Mouse (Mus musculus) heart, postnatal 0 days (tissue): ENCODE results near the gene Fam32a. TPM values are rescaled to one million over a fixed set of nuclear protein-coding genes. Genes with fewer than 3 reads are reported as not detected.
A peak's percentile ranks its signal among the peaks of the same experiment; 100 is the strongest.

Source experiments
- ATAC-seq: fragments of 200-750 bp; cut with Nextera tagmentation; 2 replicates; pipeline ENCODE4 v1.8.0; 2017; ENCODE audit warnings: low read depth, moderate number of reproducible peaks, moderate library complexity; ENCODE audit not compliant: insufficient read depth
- DNase-seq: peaks from one replicate; pipeline ENCODE4 v3.0.0-alpha.2; 2016; ENCODE audit warnings: low spot score
- H3K27ac ChIP-seq: fragments of 300-500 bp; sonication (generic); 2 replicates; pipeline ENCODE4 v1.5.1; 2014; ENCODE audit warnings: low read depth, mild to moderate bottlenecking
- H3K27me3 ChIP-seq: fragments of 300-500 bp; sonication (generic); 2 replicates; pipeline ENCODE4 v1.6.1; 2014; ENCODE audit warnings: low read length, mixed read lengths; ENCODE audit not compliant: control insufficient read depth, insufficient read depth
- H3K36me3 ChIP-seq: fragments of 300-500 bp; sonication (generic); replicated peaks from 2 replicates; pipeline ENCODE4 v1.6.1; 2014; ENCODE audit warnings: low read length, mixed read lengths; ENCODE audit not compliant: control insufficient read depth, insufficient read depth
- H3K4me1 ChIP-seq: fragments of 300-500 bp; sonication (generic); 2 replicates; pipeline ENCODE4 v1.6.1; 2014; ENCODE audit warnings: antibody characterized with exemption; ENCODE audit not compliant: control insufficient read depth, insufficient read depth
- H3K4me2 ChIP-seq: fragments of 300-500 bp; sonication (generic); 2 replicates; pipeline ENCODE4 v1.6.1; 2014; ENCODE audit warnings: low read depth, mild to moderate bottlenecking, low read length, moderate library complexity
- H3K4me3 ChIP-seq: fragments of 300-500 bp; sonication (generic); 2 replicates; pipeline ENCODE4 v1.5.1; 2014; ENCODE audit warnings: low read depth, low read length
- H3K9ac ChIP-seq: fragments of 300-500 bp; sonication (generic); replicated peaks from 2 replicates; pipeline ENCODE4 v1.6.1; 2014; ENCODE audit warnings: low read depth, low read length, mixed read lengths
- H3K9me3 ChIP-seq: fragments of 300-500 bp; sonication (generic); replicated peaks from 2 replicates; pipeline ENCODE4 v1.6.1; 2016; ENCODE audit warnings: low read length; ENCODE audit not compliant: control insufficient read depth
- CTCF ChIP-seq: IDR thresholded peaks from 2 replicates; pipeline ENCODE4 v1.5.1; 2016; ENCODE audit warnings: antibody characterized with exemption, control low read depth, low read depth
- EP300 ChIP-seq: IDR thresholded peaks from 2 replicates; pipeline ENCODE4 v1.6.1; 2016; ENCODE audit warnings: antibody characterized with exemption, low read depth
- WGBS: fragments of 180-500 bp; shearing (Covaris S2); extraction: QIAGEN DNeasy Blood & Tissue Kit; methylation state at CpG from one replicate; pipeline ENCODE4 v1.1.7; 2014; 5-methylcytosine and 5-hydroxymethylcytosine counted together
- polyA plus RNA-seq: library from polyadenylated mRNA; unstranded; fragments of >200 nt; fragmentation: Nextera tagmentation; extraction: Ambion mirVana; gene quantifications from 2 replicates; pipeline ENCODE4 v1.2.1, GENCODE M21; 2015
- total RNA-seq: library from RNA; depleted of rRNA; stranded (reverse); fragments of >200 nt; gene quantifications from 2 replicates; pipeline ENCODE4 v1.2.3, GENCODE M21; 2014; ENCODE audit warnings: low replicate concordance

Fam32a gene
- total and polyA plus RNA-seq, 2 experiments from 2014 or later, result 32.0 to 45.4 TPM

GRCm38 (mm10) chr8:72218781-72219540, 569 bp upstream of the Fam32a start:
- no peak for DNase-seq
- peak overlapping the region; percentile 47; the same call in 1 of the 2 replicates for H3K27ac ChIP-seq
- peaks cover 19% of the 10 kb centered on the region for H3K36me3 ChIP-seq
- TF ChIP-seq CTCF (no peak), EP300 (no peak)
- 73% methylated on average over 9 of the region's 10 CpGs for WGBS
- peaks cover 10% of the 10 kb centered on the region; the same call in 1 of the 2 replicates for H3K4me1 ChIP-seq
- no peaks in the 10 kb centered on the region for H3K27me3 ChIP-seq
- no peaks in the 10 kb centered on the region for H3K9me3 ChIP-seq
- no peak overlapping the region for H3K9ac ChIP-seq
- peak overlapping the region; percentile 74 for H3K4me3 ChIP-seq
- H3K4me2 ChIP-seq, result peak overlapping the region; percentile 34; the same call in 1 of the 2 replicates
- ATAC-seq, result no peak

- Histone ChIP-seq H3K36me3 (peaks cover 19% of the 10 kb centered on the region), H3K27ac (no peak overlapping the region), H3K4me2 (peak overlapping the region; percentile 89), H3K4me1 (peaks cover 10% of the 10 kb centered on the region; the same call in 1 of the 2 replicates), H3K9me3 (no peaks in the 10 kb centered on the region), H3K27me3 (no peaks in the 10 kb centered on the region), H3K4me3 (no peak overlapping the region), H3K9ac (no peak overlapping the region)
- TF ChIP-seq EP300 (no peak), CTCF (no peak)
- DNase-seq, result no peak
- no peak for ATAC-seq
- WGBS, result 85% methylated on average over 4 of the region's 4 CpGs
These were observed 1.2 kb downstream of the Fam32a start for GRCm38 (mm10) chr8:72220758-72221157.

GRCm38 (mm10) chr8:72222656-72223055, 3.1 kb downstream of the Fam32a start:
- 78% methylated on average over 5 of the region's 5 CpGs for whole genome bisulfite sequencing
- Histone ChIP-seq H3K27ac (no peak overlapping the region), H3K4me2 (no peak overlapping the region), H3K9ac (no peak overlapping the region), H3K9me3 (no peaks in the 10 kb centered on the region), H3K4me1 (peaks cover 10% of the 10 kb centered on the region; the same call in 1 of the 2 replicates), H3K36me3 (peaks cover 19% of the 10 kb centered on the region), H3K4me3 (no peak overlapping the region), H3K27me3 (no peaks in the 10 kb centered on the region)
- DNase-seq, result no peak
- ATAC-seq, result no peak
- TF ChIP-seq EP300, result no peak
- no peak for TF ChIP-seq CTCF

GRCm38 (mm10) chr8:72239499-72240402, 20.2 kb downstream of the Fam32a start, which contains the start of gene Ap1m1:
Gene Ap1m1 (plus strand): TSS chr8:72240018.
- peaks cover 15% of the 10 kb centered on the region; the same call in 1 of the 2 replicates for H3K36me3 ChIP-seq
- ATAC-seq, result peak; percentile 94
- TF ChIP-seq CTCF (peak; percentile 84), EP300 (peak; percentile 42)
- WGBS, result under 1% methylated on average over 54 of the region's 54 CpGs
- peak within 1 kb of the TSS; percentile 93 for H3K27ac ChIP-seq
- H3K9ac ChIP-seq, result peak within 1 kb of the TSS; percentile 75
- peak within 1 kb of the TSS; percentile 94 for H3K4me2 ChIP-seq
- no peaks in the 10 kb centered on the region for H3K9me3 ChIP-seq
- peak; percentile 100 for DNase-seq
- H3K4me3 ChIP-seq, result peak within 1 kb of the TSS; percentile 69
- no peaks in the 10 kb centered on the region for H3K27me3 ChIP-seq
- peaks cover 8% of the 10 kb centered on the region for H3K4me1 ChIP-seq

- under 1% methylated on average over 24 of the region's 24 CpGs for WGBS
- TF ChIP-seq EP300, result no peak
- no peak for TF ChIP-seq CTCF
- peak; percentile 7 for ATAC-seq
These were observed 20.9 kb downstream of the Fam32a start for GRCm38 (mm10) chr8:72240403-72240763.

More at GRCm38 (mm10) chr8:72240403-72240763, 20.9 kb downstream of the Fam32a start:
- Histone ChIP-seq H3K27ac (peak overlapping the region; percentile 93), H3K4me3 (peak overlapping the region; percentile 69), H3K9ac (peak overlapping the region; percentile 75), H3K27me3 (no peaks in the 10 kb centered on the region), H3K9me3 (no peaks in the 10 kb centered on the region), H3K36me3 (peaks cover 15% of the 10 kb centered on the region), H3K4me1 (peaks cover 8% of the 10 kb centered on the region), H3K4me2 (peak overlapping the region; percentile 94)
- no peak for DNase-seq
